ENCODE assay signal across 23 mouse cellular contexts in the genomic region with DNA sequence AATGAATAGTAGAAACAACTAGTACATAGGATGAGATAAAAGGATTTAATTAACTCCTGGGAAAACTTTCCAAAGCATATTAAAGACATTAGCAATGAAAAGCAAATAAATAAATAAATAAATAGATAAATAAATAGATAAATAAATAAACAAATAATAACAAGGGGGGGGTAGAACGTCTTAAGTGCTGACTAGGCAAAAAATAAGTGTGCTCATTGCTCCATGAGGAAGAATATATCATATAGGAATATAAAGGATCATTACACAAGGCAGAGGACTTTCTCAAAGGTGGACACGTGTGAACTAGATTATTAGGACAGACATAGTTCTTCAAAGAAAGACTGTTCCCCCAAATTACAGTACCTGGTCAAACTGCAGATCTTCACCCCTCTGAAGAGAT.
"Had no signal": no experiment of that assay in that cellular context is flagged by ENCODE, and none has a peak within 500 bp of the region (broad histone marks: within the 10 kb centered on the region; RNA-seq: fewer than 3 reads in every experiment).

No protein-coding gene starts in this region.

- H3K27me3 ChIP-seq: embryonic facial prominence, embryonic 12.5 days; embryonic facial prominence, embryonic 13.5 days; embryonic facial prominence, embryonic 15.5 days; forebrain, embryonic 12.5 days; forebrain, embryonic 13.5 days; forebrain, embryonic 15.5 days had no signal

- H3K4me2 ChIP-seq: embryonic facial prominence, embryonic 12.5 days; embryonic facial prominence, embryonic 13.5 days; embryonic facial prominence, embryonic 15.5 days; forebrain, embryonic 12.5 days; forebrain, embryonic 13.5 days; forebrain, embryonic 15.5 days; heart, embryonic 11.5 days had no signal

- DNase-seq: cerebellum, postnatal 10 days; cerebellum, postnatal 14 days; cerebellum, postnatal 25 days; cerebellum, postnatal 36 days; forebrain, postnatal 0 days; gastrocnemius, adult 2 months; gastrocnemius, postnatal 10 days; gastrocnemius, postnatal 14 days; gastrocnemius, postnatal 25 days; gastrocnemius, postnatal 36 days; heart, adult 18-20 months; heart, adult 2 months had no signal

- H3K9ac ChIP-seq: embryonic facial prominence, embryonic 12.5 days; embryonic facial prominence, embryonic 13.5 days; embryonic facial prominence, embryonic 15.5 days; forebrain, embryonic 12.5 days; forebrain, embryonic 13.5 days; forebrain, embryonic 15.5 days; forebrain, postnatal 0 days had no signal

- H3K27ac ChIP-seq: embryonic facial prominence, embryonic 10.5 days; embryonic facial prominence, embryonic 12.5 days; embryonic facial prominence, embryonic 13.5 days; embryonic facial prominence, embryonic 15.5 days; forebrain, embryonic 10.5 days; forebrain, embryonic 12.5 days; forebrain, embryonic 13.5 days; forebrain, embryonic 15.5 days; gastrocnemius, adult 2 months; heart, adult 2 months; heart, embryonic 10.5 days had no signal

- H3K4me3 ChIP-seq: embryonic facial prominence, embryonic 10.5 days; embryonic facial prominence, embryonic 12.5 days; embryonic facial prominence, embryonic 13.5 days; embryonic facial prominence, embryonic 15.5 days; erythroblast, embryonic 14.5 days; forebrain, embryonic 10.5 days; forebrain, embryonic 12.5 days; forebrain, embryonic 13.5 days; forebrain, embryonic 15.5 days; gastrocnemius, adult 2 months; heart, adult 2 months; heart, embryonic 10.5 days had no signal

- H3K4me1 ChIP-seq: embryonic facial prominence, embryonic 10.5 days; embryonic facial prominence, embryonic 12.5 days; embryonic facial prominence, embryonic 13.5 days; embryonic facial prominence, embryonic 15.5 days; forebrain, embryonic 10.5 days; forebrain, embryonic 12.5 days had no signal

- H3K9me3 ChIP-seq: embryonic facial prominence, embryonic 10.5 days; embryonic facial prominence, embryonic 12.5 days; embryonic facial prominence, embryonic 13.5 days; embryonic facial prominence, embryonic 15.5 days; forebrain, embryonic 10.5 days; forebrain, embryonic 12.5 days; forebrain, embryonic 13.5 days; forebrain, embryonic 15.5 days; heart, embryonic 10.5 days had no signal
